Mouse (Mus musculus): ENCODE measurements around the gene Noxo1. TPM values are rescaled to one million over a fixed set of nuclear protein-coding genes. Genes with fewer than 3 reads are reported as not detected.
A peak's percentile ranks its signal among the peaks of the same experiment; 100 is the strongest.

Gene Noxo1
- total RNA-seq, 2 experiments from 2014 or later, result 5.6 to 7.2 TPM

GRCm38 (mm10) chr17:24676187-24676586 is 19.8 kb upstream of the Noxo1 start:
- DNase-seq, result peak; percentile 77
- intact Hi-C loops (cut with DNase I), result no loop called here

DNA sequence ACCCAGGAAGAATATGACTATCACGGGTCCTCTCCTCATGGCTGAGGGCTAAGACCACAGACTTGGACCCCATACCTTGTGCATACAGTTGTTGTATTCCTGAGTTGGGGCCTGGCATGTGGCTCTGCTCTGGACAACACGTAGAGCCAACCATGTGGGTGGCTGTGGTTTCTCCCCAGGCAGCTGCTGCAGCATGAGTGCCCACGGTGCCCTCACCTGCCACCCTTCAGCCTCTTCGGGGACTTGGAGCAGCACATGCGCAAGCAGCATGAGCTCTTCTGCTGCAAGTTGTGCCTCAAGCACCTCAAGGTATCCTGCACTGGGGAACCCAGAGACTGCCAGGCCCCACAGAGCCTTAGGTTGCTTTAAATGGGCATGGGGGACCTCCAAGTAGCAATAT is 19.2 kb upstream of the Noxo1 start:
- DNase-seq, result no peak
- intact Hi-C loops (cut with DNase I), result no loop called here

DNA sequence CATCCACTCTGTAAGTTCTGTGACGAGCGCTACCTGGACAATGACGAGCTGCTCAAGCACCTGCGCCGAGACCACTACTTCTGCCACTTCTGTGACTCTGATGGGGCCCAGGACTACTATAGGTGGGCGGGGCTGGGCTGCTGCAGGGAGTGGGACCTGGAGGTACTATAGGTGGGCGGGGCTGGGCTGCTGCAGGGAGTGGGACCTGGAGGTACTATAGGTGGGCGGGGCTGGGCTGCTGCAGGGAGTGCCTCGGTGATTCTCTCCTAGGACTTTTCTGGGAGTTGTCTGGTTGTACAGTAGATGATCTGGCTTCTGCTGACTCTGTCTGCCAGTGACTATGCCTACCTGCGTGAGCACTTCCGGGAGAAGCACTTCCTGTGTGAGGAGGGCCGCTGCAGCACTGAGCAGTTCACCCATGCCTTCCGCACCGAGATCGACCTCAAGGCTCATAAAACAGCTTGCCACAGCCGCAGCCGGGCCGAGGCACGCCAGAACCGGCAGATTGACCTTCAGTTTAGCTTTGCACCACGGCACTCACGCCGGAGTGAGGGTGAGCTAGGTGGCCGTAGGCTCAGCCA is 18.4 kb upstream of the Noxo1 start:
- intact Hi-C loops (cut with DNase I), result no loop called here
- no peak for DNase-seq

GRCm38 (mm10) chr17:24686514-24686913 is 9.5 kb upstream of the Noxo1 start:
- intact Hi-C loops (cut with DNase I), result no loop called here

GRCm38 (mm10) chr17:24687146-24687595 is 8.9 kb upstream of the Noxo1 start:
- DNase-seq, result no peak
- intact Hi-C loops (cut with DNase I), result no loop called here

More at GRCm38 (mm10) chr17:24686514-24686913, 9.5 kb upstream of the Noxo1 start:
- no peak for DNase-seq

DNA sequence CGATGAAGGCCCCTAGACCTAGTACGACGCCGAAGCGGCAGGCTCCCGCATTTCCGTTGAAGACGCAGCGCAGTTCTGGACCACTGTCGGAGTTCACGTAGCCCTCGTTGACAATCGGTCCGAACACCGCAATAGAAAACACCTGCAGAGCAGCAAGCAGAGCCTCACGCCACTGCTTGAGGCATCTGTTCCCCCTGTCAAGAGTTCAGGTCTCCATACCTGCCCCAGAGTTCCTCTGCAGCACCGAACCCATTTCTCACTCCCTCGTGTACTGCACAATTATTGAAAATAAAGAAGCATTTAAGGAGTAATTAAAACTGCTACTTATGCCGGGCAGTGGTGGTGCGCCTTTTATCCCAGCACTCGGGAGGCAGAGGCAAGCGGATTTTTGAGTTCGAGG is 8.4 kb upstream of the Noxo1 start:
- intact Hi-C loops (cut with DNase I), result no loop called here
- no peak for DNase-seq

GRCm38 (mm10) chr17:24689251-24690081 is 6.6 kb upstream of the Noxo1 start, which contains the start of gene Syngr3:
TSS of gene Syngr3 (minus strand) at chr17:24689955.
- peak; percentile 65 for DNase-seq
- intact Hi-C loops (cut with DNase I), result no loop called here

- intact Hi-C loops (cut with DNase I), result no loop called here
- no peak for DNase-seq
These were observed 3.6 kb upstream of the Noxo1 start for GRCm38 (mm10) chr17:24692385-24692784.

GRCm38 (mm10) chr17:24695326-24696010 is 566 bp upstream of the Noxo1 start:
- DNase-seq, result no peak
- intact Hi-C loops (cut with DNase I), result no loop called here

DNA sequence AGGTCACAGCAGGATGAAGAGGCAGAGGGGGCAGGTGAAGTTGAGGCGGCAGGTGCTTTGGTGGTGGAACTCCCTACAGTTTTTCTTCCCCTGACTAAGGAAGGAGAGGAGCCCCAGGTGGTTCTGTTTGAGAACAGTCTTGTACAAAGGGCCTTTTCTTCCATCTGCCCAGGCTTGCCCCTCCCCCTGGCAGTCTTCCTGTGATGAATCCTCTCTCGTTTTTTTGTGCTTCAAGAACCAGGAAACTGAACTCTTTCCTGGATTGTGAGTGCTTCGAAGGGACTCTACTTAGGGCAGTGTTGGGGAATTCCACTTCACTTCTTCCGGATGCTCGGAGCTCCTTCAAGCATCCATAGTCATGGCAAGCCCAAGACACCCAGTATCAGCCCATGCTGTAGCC is 2.0 kb downstream of the Noxo1 start:
- no peak for DNase-seq
- intact Hi-C loops (cut with DNase I), result no loop called here

GRCm38 (mm10) chr17:24698715-24699114 is 2.7 kb downstream of the Noxo1 start:
- intact Hi-C loops (cut with DNase I), result no loop called here
- DNase-seq, result no peak

GRCm38 (mm10) chr17:24699473-24699872 is 3.4 kb downstream of the Noxo1 start:
- intact Hi-C loops (cut with DNase I), result no loop called here
- no peak for DNase-seq

- no peak for DNase-seq
- intact Hi-C loops (cut with DNase I), result no loop called here
These were observed 5.2 kb downstream of the Noxo1 start for GRCm38 (mm10) chr17:24701251-24701650.

DNA sequence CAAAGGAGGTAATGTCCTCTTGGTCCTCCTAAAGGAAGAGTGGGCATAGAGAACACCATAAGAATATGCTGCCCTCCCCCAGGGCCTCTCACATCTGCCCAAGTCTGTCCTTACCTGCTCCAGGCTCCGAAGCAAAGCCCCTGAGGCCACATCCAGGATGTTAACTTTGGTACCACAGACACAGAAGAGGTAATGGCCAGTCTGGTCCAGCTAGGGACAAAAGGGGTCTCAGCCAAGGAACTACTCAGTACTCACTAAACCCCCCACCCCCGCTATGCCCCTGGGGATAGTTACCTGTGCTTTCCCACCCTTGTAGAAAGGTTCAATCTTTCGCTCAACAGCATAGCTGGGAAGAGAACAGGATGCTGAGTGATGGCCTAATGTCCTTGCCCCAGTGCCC is 9.8 kb downstream of the Noxo1 start:
- DNase-seq, result no peak
- intact Hi-C loops (cut with DNase I), result no loop called here

DNA sequence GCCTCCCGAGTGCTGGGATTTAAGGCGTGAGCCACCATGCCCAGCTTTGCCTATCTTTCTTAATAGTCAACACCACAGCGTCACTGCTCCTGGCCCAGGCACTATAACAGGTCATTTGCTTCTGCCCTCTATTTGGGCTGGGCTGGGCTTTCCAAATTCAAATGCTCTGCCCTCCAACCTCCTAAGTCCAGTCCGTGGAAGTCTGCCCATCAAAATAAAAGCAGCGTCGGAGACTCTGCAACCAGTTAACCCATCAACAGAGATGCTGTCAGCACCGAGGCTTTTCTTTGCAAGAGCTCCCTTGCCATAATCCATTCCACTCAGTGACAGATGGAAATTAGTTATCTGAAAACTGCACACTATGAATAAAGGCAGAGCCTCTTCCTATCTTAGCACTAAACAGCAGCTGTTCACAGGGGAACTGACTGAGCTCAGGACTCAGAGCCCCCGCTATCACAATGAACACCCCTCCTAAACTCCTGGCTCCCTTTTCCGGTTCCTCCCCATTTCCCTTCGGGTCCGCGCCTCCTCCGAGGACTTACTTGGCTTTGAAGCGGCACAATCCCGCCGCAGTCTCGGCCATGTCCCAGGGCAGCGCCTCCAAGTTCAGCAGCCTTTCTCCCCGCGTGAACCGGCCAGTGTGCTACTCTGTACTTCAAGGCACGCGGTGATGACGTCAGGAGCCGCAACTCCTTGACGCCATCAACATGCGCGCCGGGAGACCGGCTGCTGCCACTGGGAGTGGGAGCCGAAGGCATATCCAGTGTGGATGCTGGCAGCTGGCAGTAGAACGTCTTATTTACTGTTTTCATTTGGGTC is 11.2 kb downstream of the Noxo1 start, which contains the start of gene Tbl3:
Gene Tbl3, minus strand, starts transcription at position 679 of the 819 bp plus-strand sequence.
- intact Hi-C loops (cut with DNase I), result no loop called here
- DNase-seq, result peak; percentile 93

DNA sequence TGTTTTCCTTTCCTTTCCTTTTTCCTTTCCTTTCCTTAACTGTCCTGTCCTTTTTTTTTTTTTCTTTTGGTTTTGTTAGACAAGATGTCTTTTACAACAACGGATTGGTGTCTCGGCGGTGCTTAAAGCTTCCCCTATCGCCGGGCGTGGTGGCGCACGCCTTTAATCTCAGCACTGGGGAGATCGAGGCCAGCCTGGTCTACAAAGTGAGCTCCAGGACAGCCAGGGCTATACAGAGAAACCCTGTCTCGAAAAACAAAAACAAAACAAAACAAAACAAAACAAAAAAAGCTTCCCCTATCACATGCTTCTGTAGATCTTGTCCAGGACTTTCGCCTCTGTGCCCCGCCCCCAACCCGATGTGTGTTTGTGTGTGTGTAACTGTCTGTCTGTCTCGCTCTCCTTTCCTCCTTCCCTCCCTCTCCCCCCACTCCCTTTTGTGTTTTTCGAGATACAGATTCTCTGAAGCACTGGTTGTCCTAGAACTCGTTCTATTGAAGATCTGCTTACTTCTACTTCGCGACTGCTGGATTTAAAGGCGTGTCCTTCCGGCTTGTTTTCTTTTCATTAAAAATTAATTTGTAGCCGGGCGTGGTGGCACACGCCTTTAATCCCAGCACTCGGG is 11.9 kb downstream of the Noxo1 start:
- intact Hi-C loops (cut with DNase I), result no loop called here
- no peak for DNase-seq

GRCm38 (mm10) chr17:24708646-24709045 is 12.6 kb downstream of the Noxo1 start:
- DNase-seq, result no peak
- intact Hi-C loops (cut with DNase I), result no loop called here

- no peak for DNase-seq
- intact Hi-C loops (cut with DNase I), result no loop called here
These were observed 19.5 kb downstream of the Noxo1 start for GRCm38 (mm10) chr17:24715556-24715955.

GRCm38 (mm10) chr17:24716166-24716682 is 20.2 kb downstream of the Noxo1 start:
- intact Hi-C loops (cut with DNase I), result no loop called here

GRCm38 (mm10) chr17:24717943-24718342 is 21.9 kb downstream of the Noxo1 start, which contains the start of the genes Rnf151 and Rps2:
TSS of gene Rnf151 (minus strand) at chr17:24718063.
TSS of gene Rps2 (plus strand) at chr17:24718116.
- intact Hi-C loops (cut with DNase I), result no loop called here

More at GRCm38 (mm10) chr17:24716166-24716682, 20.2 kb downstream of the Noxo1 start:
- no peak for DNase-seq

More at GRCm38 (mm10) chr17:24717943-24718342, 21.9 kb downstream of the Noxo1 start, which contains the start of the genes Rnf151 and Rps2:
- no peak for DNase-seq

Data from left cerebral cortex, postnatal 4 days (tissue).